8 mouse cellular contexts compared by ENCODE assay signal in genomic region chrX:163909381-163909780, GRCm38 (mm10). TPM values are rescaled to one million over a fixed set of nuclear protein-coding genes. Genes with fewer than 3 reads are reported as not detected.
DNase-seq lines count a peak whose midpoint lies in the region; ATAC-seq and TF ChIP-seq lines count a peak whose summit lies in the region.

No protein-coding gene starts in this region.

- intact Hi-C loops in left cerebral cortex, postnatal 4 days (cut with DNase I), result no loop called here

- H3K27ac ChIP-seq in forebrain, embryonic 14.5 days (ENCODE audit: low read depth, low read length), result peak overlapping the region; percentile 87
- peak overlapping the region; percentile 91 for H3K27ac ChIP-seq in hindbrain, embryonic 13.5 days

- no peak for TF ChIP-seq CTCF in brain, embryonic 14.5 days (IDR thresholded peaks at IDR 0.05; ENCODE audit: borderline replicate concordance, extremely low read depth, insufficient read depth, insufficient read length)

- WGBS in forebrain, embryonic 14.5 days, result 38% methylated on average over 24 of the region's 34 CpGs
- WGBS in hindbrain, embryonic 13.5 days, result 18% methylated on average over 26 of the region's 34 CpGs

- no peaks in the 10 kb centered on the region for H3K9me3 ChIP-seq in forebrain, embryonic 14.5 days (replicated peaks; ENCODE audit: control insufficient read depth, low read length)
- no peaks in the 10 kb centered on the region for H3K9me3 ChIP-seq in hindbrain, embryonic 13.5 days

- H3K36me3 ChIP-seq in forebrain, embryonic 14.5 days (ENCODE audit: control insufficient read depth, insufficient read depth, low read length), result no peaks in the 10 kb centered on the region
- H3K36me3 ChIP-seq in hindbrain, embryonic 13.5 days, result no peaks in the 10 kb centered on the region
- no peaks in the 10 kb centered on the region for H3K36me3 ChIP-seq in splenic B cell, adult 2 months (ENCODE audit: control insufficient read depth, insufficient read depth, low read length, poor library complexity, severe bottlenecking)

- H3K4me3 ChIP-seq in forebrain, embryonic 14.5 days (ENCODE audit: low read depth, low read length), result peak overlapping the region; percentile 60
- H3K4me3 ChIP-seq in hindbrain, embryonic 13.5 days, result peak overlapping the region; percentile 61

- ATAC-seq in frontal cortex, adult (ENCODE audit: low TSS enrichment), result no peak
- ATAC-seq in forebrain, embryonic 14.5 days, result peak; percentile 51
- peak; percentile 30 for ATAC-seq in hindbrain, embryonic 13.5 days (ENCODE audit: low FRiP score)
- ATAC-seq in megakaryocyte progenitor cell, adult 5-6 weeks (replicated peaks; ENCODE audit: poor library complexity), result peak; percentile 18; the same call in 1 of the 2 replicates

- H3K4me1 ChIP-seq in forebrain, embryonic 14.5 days (ENCODE audit: control insufficient read depth, insufficient read depth, low read length), result no peaks in the 10 kb centered on the region
- no peaks in the 10 kb centered on the region for H3K4me1 ChIP-seq in hindbrain, embryonic 13.5 days (replicated peaks)

- H3K27me3 ChIP-seq in forebrain, embryonic 14.5 days (replicated peaks; ENCODE audit: control insufficient read depth, insufficient read depth, low read length), result no peaks in the 10 kb centered on the region
- H3K27me3 ChIP-seq in hindbrain, embryonic 13.5 days, result peaks cover 3% of the 10 kb centered on the region; the same call in 1 of the 2 replicates
- no peaks in the 10 kb centered on the region for H3K27me3 ChIP-seq in splenic B cell, adult 2 months (ENCODE audit: control insufficient read depth, insufficient read depth, low read length, poor library complexity, severe bottlenecking)

- peak overlapping the region; percentile 68 for H3K9ac ChIP-seq in forebrain, embryonic 14.5 days (ENCODE audit: low read length)
- peak overlapping the region; percentile 76 for H3K9ac ChIP-seq in hindbrain, embryonic 13.5 days

- TF ChIP-seq POLR2A in brain, embryonic 14.5 days (IDR thresholded peaks at IDR 0.05; ENCODE audit: borderline replicate concordance, extremely low read depth, insufficient read depth, insufficient read length, poor library complexity, severe bottlenecking), result no peak

- peak; percentile 8 to 9 for DNase-seq in frontal cortex, postnatal 14 days (ENCODE audit: low spot score in 2 of 2)
- peak; percentile 66 for DNase-seq in brain, embryonic 14.5 days (ENCODE audit: low read depth)
- peak; percentile 48 for DNase-seq in forebrain, embryonic 14.5 days (ENCODE audit: low spot score)
- DNase-seq in left cerebral cortex, postnatal 4 days, result peak; percentile 59
- peak; percentile 63 for DNase-seq in splenic B cell, adult 2 months (ENCODE audit: low read depth, low spot score)

- H3K4me2 ChIP-seq in forebrain, embryonic 14.5 days (ENCODE audit: low read length), result peak overlapping the region; percentile 51
- peak overlapping the region; percentile 50 for H3K4me2 ChIP-seq in hindbrain, embryonic 13.5 days

RNA-seq across cellular contexts. Expression of gene Ap1s2, which starts 0.6 kb away (rescaled TPM):
- polyA plus RNA-seq in brain, embryonic 14.5 days (2012; rRNA removed), result 39.7 and 47.6 TPM in 2 replicates
- polyA plus RNA-seq in forebrain, embryonic 14.5 days (2014; fragmentation: Nextera tagmentation; extraction: Ambion mirVana), result 113 and 144 TPM in 2 replicates
- polyA plus RNA-seq in hindbrain, embryonic 13.5 days (2015; fragmentation: Nextera tagmentation; extraction: Ambion mirVana), result 99.3 and 104 TPM in 2 replicates
- total RNA-seq in left cerebral cortex, postnatal 4 days (2021), result 10 to 100 TPM; 44.9 to 48.9 TPM
- 59.0 and 74.5 TPM in 2 replicates for total RNA-seq in megakaryocyte progenitor cell, adult 5-6 weeks (2015)
- 35.7 and 37.4 TPM in 2 replicates for total RNA-seq in megakaryocyte progenitor cell, adult 5-6 weeks (2017)

RNA-seq across cellular contexts. Expression of gene Zrsr2, which starts 49.1 kb away (rescaled TPM):
- 20.3 and 27.6 TPM in 2 replicates for polyA plus RNA-seq in brain, embryonic 14.5 days (2012; rRNA removed)
- 42.3 and 43.8 TPM in 2 replicates for polyA plus RNA-seq in forebrain, embryonic 14.5 days (2014; fragmentation: Nextera tagmentation; extraction: Ambion mirVana)
- polyA plus RNA-seq in hindbrain, embryonic 13.5 days (2015; fragmentation: Nextera tagmentation; extraction: Ambion mirVana), result 58.7 and 63.9 TPM in 2 replicates
- 10 to 100 TPM; 33.7 to 38.4 TPM for total RNA-seq in left cerebral cortex, postnatal 4 days (2021)
- 28.1 and 31.8 TPM in 2 replicates for total RNA-seq in megakaryocyte progenitor cell, adult 5-6 weeks (2015)
- 35.2 and 76.8 TPM in 2 replicates for total RNA-seq in megakaryocyte progenitor cell, adult 5-6 weeks (2017)

Comparison
In these comparisons a context has a peak if more than half of its experiments do, and no peak if none do; other contexts are left out.
1. DNase-seq: peak in every context shown above with its lines; median percentile 66 in brain, embryonic 14.5 days; 63 in splenic B cell, adult 2 months; 59 in left cerebral cortex, postnatal 4 days; 48 in forebrain, embryonic 14.5 days; 8 in frontal cortex, postnatal 14 days.